Mouse (Mus musculus) intestine, postnatal 0 days (tissue): ENCODE results near the gene Ogdh. TPM values are rescaled to one million over a fixed set of nuclear protein-coding genes. Genes with fewer than 3 reads are reported as not detected.

ENCODE experiments used
- ATAC-seq: fragments of 200-750 bp; cut with Nextera tagmentation; 2 replicates; pipeline ENCODE4 v1.8.0; 2017; ENCODE audit warnings: mild to moderate bottlenecking, moderate TSS enrichment, moderate library complexity
- H3K27ac ChIP-seq: fragments of 300-500 bp; sonication (generic); 2 replicates; pipeline ENCODE4 v1.5.1; 2014; ENCODE audit warnings: mild to moderate bottlenecking, low read depth, low read length, moderate library complexity
- H3K27me3 ChIP-seq: fragments of 300-500 bp; sonication (generic); replicated peaks from 2 replicates; pipeline ENCODE4 v1.6.1; 2014; ENCODE audit warnings: low read length, mixed read lengths; ENCODE audit not compliant: control insufficient read depth, insufficient read depth
- H3K36me3 ChIP-seq: fragments of 300-500 bp; sonication (generic); 2 replicates; pipeline ENCODE4 v1.6.1; 2014; ENCODE audit warnings: mild to moderate bottlenecking, moderate library complexity; ENCODE audit not compliant: control insufficient read depth, insufficient read depth
- H3K4me1 ChIP-seq: fragments of 300-500 bp; sonication (generic); replicated peaks from 2 replicates; pipeline ENCODE4 v1.6.1; 2014; ENCODE audit warnings: antibody characterized with exemption, low read length, mixed read lengths; ENCODE audit not compliant: control insufficient read depth, insufficient read depth
- H3K4me2 ChIP-seq: fragments of 300-500 bp; sonication (generic); replicated peaks from 2 replicates; pipeline ENCODE4 v1.6.1; 2014; ENCODE audit warnings: low read depth, mild to moderate bottlenecking, moderate library complexity
- H3K4me3 ChIP-seq: fragments of 300-500 bp; sonication (generic); 2 replicates; pipeline ENCODE4 v1.5.1; 2014; ENCODE audit warnings: low read depth, low read length
- H3K9ac ChIP-seq: fragments of 300-500 bp; sonication (generic); 2 replicates; pipeline ENCODE4 v1.6.1; 2014; ENCODE audit warnings: mild to moderate bottlenecking, low read depth, low read length
- H3K9me3 ChIP-seq: fragments of 300-500 bp; sonication (generic); 2 replicates; pipeline ENCODE4 v1.6.1; 2016; ENCODE audit warnings: mixed run types; ENCODE audit not compliant: control insufficient read depth
- CTCF ChIP-seq: sonication (generic); IDR thresholded peaks from 2 replicates; pipeline ENCODE4 v1.5.1; 2016; ENCODE audit warnings: low read depth, mild to moderate bottlenecking, control low read depth, antibody characterized with exemption, moderate library complexity
- WGBS: fragments of 180-500 bp; shearing (Covaris S2); extraction: QIAGEN DNeasy Blood & Tissue Kit; methylation state at CpG from one replicate; pipeline ENCODE4 v1.1.7; 2014; 5-methylcytosine and 5-hydroxymethylcytosine counted together
- polyA plus RNA-seq: library from polyadenylated mRNA; unstranded; fragments of >200 nt; fragmentation: Nextera tagmentation; extraction: Ambion mirVana; gene quantifications from 2 replicates; pipeline ENCODE4 v1.2.1, GENCODE M21; 2015

Ogdh gene
- polyA plus RNA-seq, 1 experiment from 2014 or later, result 141 TPM

DNA sequence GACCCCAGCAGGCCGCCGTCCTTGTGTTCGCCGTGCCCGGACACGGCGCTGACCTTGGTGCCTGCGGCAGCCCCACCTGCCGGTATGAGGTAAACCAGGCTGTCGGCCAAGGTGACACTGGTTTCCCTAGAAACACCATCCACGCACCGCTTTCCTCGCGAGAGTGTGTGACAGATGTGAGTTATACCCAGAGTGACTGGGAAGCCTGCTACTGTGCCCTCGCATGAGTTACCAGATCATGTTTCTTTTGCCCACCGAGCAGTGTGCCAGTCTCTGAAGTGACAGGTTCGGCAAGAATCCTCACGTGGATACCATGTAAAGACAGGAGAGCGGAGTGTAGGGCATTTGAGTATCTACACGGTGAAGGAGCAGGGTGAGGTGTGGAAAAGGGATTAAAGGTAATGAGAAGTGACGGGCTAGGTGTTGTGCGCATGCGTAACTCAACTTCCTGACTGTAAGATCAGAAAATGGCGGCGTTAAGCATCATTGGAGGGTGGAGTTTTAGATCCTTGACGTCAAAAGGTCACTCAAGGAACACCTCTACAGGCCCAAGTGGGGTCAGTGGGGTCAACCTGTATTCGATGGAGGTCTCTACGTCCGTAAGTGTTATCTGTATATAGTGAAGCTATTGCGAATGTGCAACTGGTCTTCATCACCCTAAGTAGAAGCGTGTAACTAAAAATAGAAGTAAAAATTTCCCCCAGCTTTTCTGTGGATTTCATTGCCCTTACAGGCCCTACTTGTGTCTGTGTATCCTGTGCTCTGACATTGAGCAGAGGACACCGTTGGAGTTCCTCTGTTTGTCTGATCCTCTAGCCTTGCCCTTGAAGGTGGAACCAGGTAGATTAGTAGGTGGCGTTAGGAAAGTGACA, 919 bp downstream of the Ogdh start:
- TF ChIP-seq CTCF, result peak; percentile 65
- H3K27me3 ChIP-seq, result no peaks in the 10 kb centered on the region
- peak; percentile 79 for ATAC-seq
- H3K4me2 ChIP-seq, result peak overlapping the region; percentile 69
- 9% methylated on average over 33 of the region's 33 CpGs for WGBS
- H3K27ac ChIP-seq, result peak overlapping the region; percentile 94
- H3K4me1 ChIP-seq, result peaks cover 4% of the 10 kb centered on the region
- H3K9me3 ChIP-seq, result no peaks in the 10 kb centered on the region
- peak overlapping the region; percentile 89 for H3K9ac ChIP-seq
- H3K36me3 ChIP-seq, result peaks cover 8% of the 10 kb centered on the region
- peak overlapping the region; percentile 65 for H3K4me3 ChIP-seq

DNA sequence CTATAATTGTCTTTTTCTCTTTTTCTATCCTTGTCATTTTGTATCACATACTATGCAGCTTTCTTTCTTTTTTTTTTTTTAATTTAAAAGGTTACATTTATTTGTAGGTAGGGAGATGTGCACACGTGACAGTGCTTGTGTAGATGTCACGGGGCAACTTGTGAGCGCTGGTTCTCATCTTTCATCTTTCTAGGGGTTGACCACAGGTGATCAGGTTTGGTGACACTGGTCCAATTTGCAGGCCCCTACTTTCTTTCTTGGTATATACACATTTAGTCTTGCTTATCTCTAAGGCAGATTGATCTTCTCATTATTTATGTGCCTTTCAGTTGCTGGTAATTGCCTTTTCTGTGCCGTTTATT, 1.5 kb downstream of the Ogdh start:
- Histone ChIP-seq H3K9ac (0 out of 2 replicates have a peak overlapping the region, but pooled peaks have one; percentile 89), H3K4me3 (peak overlapping the region; percentile 65), H3K27ac (peak overlapping the region; percentile 94), H3K27me3 (no peaks in the 10 kb centered on the region), H3K36me3 (peaks cover 14% of the 10 kb centered on the region), H3K9me3 (no peaks in the 10 kb centered on the region), H3K4me2 (peak overlapping the region; percentile 69), H3K4me1 (peaks cover 4% of the 10 kb centered on the region)
- no peak for ATAC-seq
- TF ChIP-seq CTCF, result no peak
- WGBS, result 83% methylated on average over 4 of the region's 4 CpGs

DNA sequence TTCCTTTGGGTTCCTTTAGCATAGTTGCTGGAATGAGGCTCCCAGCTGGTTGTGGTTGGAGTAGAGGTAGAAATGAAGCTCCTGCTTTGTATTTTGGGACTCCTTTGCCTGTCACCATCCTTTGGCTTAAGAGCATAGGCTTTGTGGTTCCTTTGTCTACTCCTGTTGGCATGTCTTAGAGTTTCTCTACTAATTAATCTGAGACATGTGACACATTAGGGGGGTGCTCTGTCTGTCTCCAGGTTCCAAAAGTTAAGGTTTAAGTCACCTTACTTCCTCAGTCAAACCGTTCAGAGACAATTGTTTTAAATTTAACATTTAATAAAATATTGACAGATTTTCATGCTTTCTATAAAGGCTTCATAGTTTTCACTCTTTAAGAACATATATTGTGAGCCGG, 2.2 kb downstream of the Ogdh start:
- Histone ChIP-seq H3K4me2 (peak overlapping the region; percentile 69), H3K4me3 (no peak overlapping the region; the same call in 1 of the 2 replicates), H3K27ac (no peak overlapping the region), H3K9ac (no peak overlapping the region), H3K36me3 (peaks cover 20% of the 10 kb centered on the region), H3K9me3 (no peaks in the 10 kb centered on the region), H3K27me3 (no peaks in the 10 kb centered on the region), H3K4me1 (peaks cover 4% of the 10 kb centered on the region)
- 84% methylated on average over 2 of the region's 2 CpGs for WGBS
- no peak for ATAC-seq
- no peak for TF ChIP-seq CTCF

DNA sequence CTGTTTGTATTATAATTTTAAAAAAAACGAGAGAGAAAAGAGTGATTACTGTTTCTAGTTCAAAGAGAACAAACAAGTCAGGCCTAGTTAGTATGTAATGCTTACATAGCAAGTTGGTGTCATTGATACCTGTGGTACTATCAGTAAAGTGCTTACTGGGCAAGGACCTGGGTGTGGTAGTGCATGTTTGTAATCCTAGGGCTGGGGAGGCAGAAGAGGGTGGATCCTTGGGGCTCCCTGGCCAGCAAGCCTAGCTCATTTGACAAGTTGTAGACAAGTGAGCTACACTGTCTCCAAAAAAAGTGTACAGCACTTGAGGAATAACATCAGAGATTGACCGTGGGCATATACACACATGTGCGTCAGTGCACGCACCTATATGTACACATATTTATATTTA, 3.2 kb downstream of the Ogdh start:
- WGBS, result 72% methylated on average over 4 of the region's 4 CpGs
- H3K9me3 ChIP-seq, result no peaks in the 10 kb centered on the region
- H3K4me1 ChIP-seq, result peaks cover 7% of the 10 kb centered on the region
- H3K27me3 ChIP-seq, result no peaks in the 10 kb centered on the region
- peaks cover 25% of the 10 kb centered on the region for H3K36me3 ChIP-seq
- no peak for TF ChIP-seq CTCF
- no peak overlapping the region for H3K9ac ChIP-seq
- no peak overlapping the region for H3K4me3 ChIP-seq
- 0 out of 2 replicates have a peak overlapping the region, but pooled peaks have one; percentile 69 for H3K4me2 ChIP-seq
- H3K27ac ChIP-seq, result peak overlapping the region; percentile 67; the same call in 1 of the 2 replicates
- no peak for ATAC-seq

DNA sequence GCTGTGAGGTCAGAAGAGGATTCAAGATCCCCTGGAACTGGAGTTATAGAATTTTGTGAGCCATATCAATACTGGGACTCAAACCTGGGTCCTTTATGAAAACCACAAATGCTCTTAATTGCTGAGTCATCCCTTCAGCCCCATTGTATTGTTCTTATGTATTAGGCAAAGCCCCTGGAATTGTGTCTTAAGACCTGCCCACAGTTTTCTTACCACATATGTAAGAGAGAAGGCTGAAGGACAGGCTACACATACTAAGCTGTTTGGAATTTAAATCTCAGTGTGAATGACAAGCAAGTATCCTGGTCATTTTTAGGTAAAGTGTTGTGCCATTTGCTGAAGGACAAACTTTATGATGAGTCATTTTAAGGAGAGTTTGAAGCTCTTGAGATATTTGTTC, 4.6 kb downstream of the Ogdh start:
- no peak for ATAC-seq
- Histone ChIP-seq H3K9ac (no peak overlapping the region), H3K27ac (no peak overlapping the region), H3K27me3 (no peaks in the 10 kb centered on the region), H3K36me3 (peaks cover 36% of the 10 kb centered on the region), H3K4me3 (no peak overlapping the region), H3K4me1 (peaks cover 7% of the 10 kb centered on the region), H3K9me3 (no peaks in the 10 kb centered on the region), H3K4me2 (no peak overlapping the region)
- no peak for TF ChIP-seq CTCF

DNA sequence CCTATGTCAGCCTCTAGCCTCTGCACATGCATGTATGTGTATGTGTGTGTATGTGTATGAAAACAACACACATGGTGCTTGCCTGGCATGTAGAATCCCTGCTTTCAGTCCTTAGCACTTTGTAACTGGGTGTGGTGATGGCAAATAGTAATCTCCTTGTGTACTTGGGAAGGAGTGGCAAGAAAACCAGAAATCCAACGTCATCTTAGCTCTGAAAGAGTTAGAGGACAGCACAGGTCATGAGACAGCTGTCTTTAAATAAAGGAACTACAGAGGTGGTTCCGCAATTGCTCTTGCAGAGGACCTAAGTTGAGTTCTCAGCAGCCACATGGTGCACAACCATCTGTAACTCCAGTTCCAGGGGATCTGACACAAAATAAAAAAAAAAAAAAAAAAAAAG, 8.0 kb downstream of the Ogdh start:
- H3K4me3 ChIP-seq, result no peak overlapping the region
- H3K4me1 ChIP-seq, result peaks cover 3% of the 10 kb centered on the region; the same call in 1 of the 2 replicates
- no peak overlapping the region for H3K4me2 ChIP-seq
- ATAC-seq, result peak; percentile 65
- WGBS, result 37% methylated on average over 2 of the region's 2 CpGs
- peaks cover 49% of the 10 kb centered on the region for H3K36me3 ChIP-seq
- H3K9me3 ChIP-seq, result no peaks in the 10 kb centered on the region
- H3K27ac ChIP-seq, result peak overlapping the region; percentile 42
- no peak for TF ChIP-seq CTCF
- H3K27me3 ChIP-seq, result no peaks in the 10 kb centered on the region
- H3K9ac ChIP-seq, result no peak overlapping the region
